Mouse (Mus musculus): Measurements from ENCODE around the gene Fblim1. TPM values are rescaled to one million over a fixed set of nuclear protein-coding genes. Genes with fewer than 3 reads are reported as not detected.
A peak's percentile ranks its signal among the peaks of the same experiment; 100 is the strongest.

The Fblim1 gene
- total RNA-seq, 2 experiments from 2014 or later: 24.9 to 32.1 TPM

GRCm38 (mm10) chr4:141601148-141601862, 4.6 kb downstream of the Fblim1 start:
- no peak for DNase-seq (ENCODE audit: low spot score in 2 of 2)

- DNase-seq (ENCODE audit: low spot score in 2 of 2): no peak
These were observed 5.5 kb downstream of the Fblim1 start for GRCm38 (mm10) chr4:141600364-141600763.

- DNase-seq (ENCODE audit: low spot score in 2 of 2): no peak
These were observed 6.4 kb downstream of the Fblim1 start for GRCm38 (mm10) chr4:141599251-141600141.

GRCm38 (mm10) chr4:141598894-141599250, 7.0 kb downstream of the Fblim1 start:
- no peak for DNase-seq (ENCODE audit: low spot score in 2 of 2)

GRCm38 (mm10) chr4:141598199-141598893, 7.5 kb downstream of the Fblim1 start:
- DNase-seq (ENCODE audit: low spot score in 2 of 2): no peak

- DNase-seq (ENCODE audit: low spot score in 2 of 2): no peak
These were observed 9.1 kb downstream of the Fblim1 start for GRCm38 (mm10) chr4:141596700-141597328.

GRCm38 (mm10) chr4:141595605-141596268, 10.2 kb downstream of the Fblim1 start:
- no peak for DNase-seq (ENCODE audit: low spot score in 2 of 2)

GRCm38 (mm10) chr4:141595138-141595537, 10.8 kb downstream of the Fblim1 start:
- DNase-seq (ENCODE audit: low spot score in 2 of 2): no peak

- no peak for DNase-seq (ENCODE audit: low spot score in 2 of 2)
These were observed 14.3 kb downstream of the Fblim1 start for GRCm38 (mm10) chr4:141591547-141591946.

- DNase-seq (ENCODE audit: low spot score in 2 of 2): no peak
These were observed 22.0 kb downstream of the Fblim1 start for GRCm38 (mm10) chr4:141583919-141584318.

GRCm38 (mm10) chr4:141581051-141581450, 24.8 kb downstream of the Fblim1 start:
- no peak for DNase-seq (ENCODE audit: low spot score in 2 of 2)

GRCm38 (mm10) chr4:141578833-141579232, 27.1 kb downstream of the Fblim1 start:
- no peak for DNase-seq (ENCODE audit: low spot score in 2 of 2)

- no peak for DNase-seq (ENCODE audit: low spot score in 2 of 2)
These were observed 29.0 kb downstream of the Fblim1 start for GRCm38 (mm10) chr4:141576877-141577276.

- DNase-seq (ENCODE audit: low spot score in 2 of 2): no peak
These were observed 29.5 kb downstream of the Fblim1 start for GRCm38 (mm10) chr4:141576404-141576803.

- peak; percentile 77 to 79 for DNase-seq (ENCODE audit: low spot score in 2 of 2)
These were observed 30.9 kb downstream of the Fblim1 start for GRCm38 (mm10) chr4:141574789-141575702.

- DNase-seq (ENCODE audit: low spot score in 2 of 2): peak in 1 of 2 experiments; percentile 42
These were observed 32.4 kb downstream of the Fblim1 start for GRCm38 (mm10) chr4:141573359-141573966.

- DNase-seq (ENCODE audit: low spot score in 2 of 2): no peak
These were observed 33.1 kb downstream of the Fblim1 start for GRCm38 (mm10) chr4:141572668-141573358.

- DNase-seq (ENCODE audit: low spot score in 2 of 2): no peak
These were observed 34.0 kb downstream of the Fblim1 start for GRCm38 (mm10) chr4:141571934-141572333.

GRCm38 (mm10) chr4:141571337-141571739, 34.6 kb downstream of the Fblim1 start:
- no peak for DNase-seq (ENCODE audit: low spot score in 2 of 2)
